Mouse (Mus musculus): ENCODE results near the gene Larp1b.

DNA sequence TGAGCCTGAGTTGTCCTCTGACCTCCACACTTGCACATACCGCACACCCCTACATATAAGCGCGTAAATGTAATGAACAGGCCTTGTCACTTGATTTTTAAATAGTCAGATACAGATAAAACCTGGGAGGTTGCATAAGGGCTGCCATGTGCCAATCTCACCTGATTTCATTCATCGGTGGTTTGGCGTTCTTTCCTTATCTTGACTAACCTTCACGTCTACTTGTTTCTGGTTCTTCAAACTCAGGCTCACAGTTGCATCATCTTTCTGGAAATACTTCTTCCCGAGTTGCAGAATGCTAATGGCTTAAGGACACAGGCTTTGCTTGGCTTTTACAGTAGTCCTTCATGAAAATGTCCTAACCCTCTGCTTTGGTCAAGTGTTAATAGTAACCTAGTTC lies 71.1 kb downstream of the Larp1b start:
- TF ChIP-seq CTCF (IDR thresholded peaks at IDR 0.05; ENCODE audit: low read depth) (no peak), EP300 (optimal IDR thresholded peaks at IDR 0.05) (no peak)
